ENCODE assay signal across 8 mouse cellular contexts in the genomic region with DNA sequence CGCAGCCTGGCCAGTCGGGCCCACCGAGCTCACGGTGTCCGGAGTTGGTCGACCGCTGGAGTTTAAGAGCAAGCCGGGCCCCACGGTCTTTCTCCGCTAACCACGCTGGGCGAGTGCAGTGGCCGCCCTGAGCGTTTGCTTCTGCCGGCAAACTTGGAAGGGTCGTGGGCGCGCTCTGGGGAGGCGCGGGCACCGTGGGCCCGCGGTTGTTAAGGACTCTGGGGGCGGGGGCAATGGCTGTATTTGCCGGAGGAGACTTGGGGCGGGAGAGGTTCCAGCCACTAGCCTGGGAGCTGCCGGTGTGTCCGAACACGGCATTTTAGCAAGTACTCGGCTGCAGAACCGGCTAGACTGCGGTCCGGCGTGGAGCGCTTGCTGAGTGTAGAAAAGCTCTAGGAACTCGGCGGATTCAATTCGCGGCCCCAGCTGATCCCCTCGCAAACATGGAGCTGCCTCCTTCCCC. TPM values are rescaled to one million over a fixed set of nuclear protein-coding genes. Genes with fewer than 3 reads are reported as not detected.
A peak's percentile ranks its signal among the peaks of the same experiment; 100 is the strongest.
DNase-seq lines count a peak whose midpoint lies in the region; ATAC-seq and TF ChIP-seq lines count a peak whose summit lies in the region.

No protein-coding gene starts in this region.

- peak overlapping the region; percentile 77 for H3K4me3 ChIP-seq in layer of hippocampus, adult 2 months
- peak overlapping the region; percentile 86 for H3K4me3 ChIP-seq in embryonic facial prominence, embryonic 12.5 days
- peak overlapping the region; percentile 90 for H3K4me3 ChIP-seq in intestine, embryonic 16.5 days (ENCODE audit: low read length)
- peak overlapping the region; percentile 78 for H3K4me3 ChIP-seq in myocyte

- ATAC-seq in embryonic facial prominence, embryonic 12.5 days (ENCODE audit: insufficient number of reproducible peaks, insufficient read depth, low FRiP score, low TSS enrichment), result no peak
- no peak for ATAC-seq in intestine, embryonic 16.5 days

- under 1% methylated on average over 40 of the region's 40 CpGs for WGBS in embryonic facial prominence, embryonic 12.5 days
- under 1% methylated on average over 40 of the region's 40 CpGs for WGBS in intestine, embryonic 16.5 days

- DNase-seq in layer of hippocampus, adult 2 months (ENCODE audit: low spot score in 2 of 2), result no peak
- DNase-seq in layer of hippocampus, adult 9-11 months, result no peak
- DNase-seq in T-cell, adult 2 months (ENCODE audit: low spot score), result no peak
- no peak for DNase-seq in urinary bladder, adult 18-20 months (ENCODE audit: low spot score in 2 of 2)
- DNase-seq in kidney, adult 18-20 months, result no peak

- peak overlapping the region; percentile 97 for H3K27ac ChIP-seq in layer of hippocampus, adult 2 months
- peak overlapping the region; percentile 99 for H3K27ac ChIP-seq in embryonic facial prominence, embryonic 12.5 days
- peak overlapping the region; percentile 100 for H3K27ac ChIP-seq in intestine, embryonic 16.5 days (ENCODE audit: low read length)

- H3ac ChIP-seq in myocyte (ENCODE audit: control insufficient read depth, insufficient read length), result peak overlapping the region; percentile 89

- no peak for TF ChIP-seq POLR2A in myocyte (IDR thresholded peaks at IDR 0.05; ENCODE audit: insufficient read length, low read depth)

- H3K9ac ChIP-seq in embryonic facial prominence, embryonic 12.5 days, result peak overlapping the region; percentile 85
- H3K9ac ChIP-seq in intestine, embryonic 16.5 days (ENCODE audit: low read depth, low read length), result peak overlapping the region; percentile 83

- TF ChIP-seq CTCF in layer of hippocampus, adult 2 months (conservative IDR thresholded peaks at IDR 0.05), result no peak

- peaks cover 18% of the 10 kb centered on the region; the same call in 1 of the 2 replicates for H3K4me1 ChIP-seq in embryonic facial prominence, embryonic 12.5 days
- peaks cover 18% of the 10 kb centered on the region for H3K4me1 ChIP-seq in intestine, embryonic 16.5 days (ENCODE audit: control insufficient read depth, insufficient read depth, low read length)

- H3K9me3 ChIP-seq in embryonic facial prominence, embryonic 12.5 days, result no peaks in the 10 kb centered on the region
- H3K9me3 ChIP-seq in intestine, embryonic 16.5 days (ENCODE audit: control insufficient read depth, low read length), result no peaks in the 10 kb centered on the region

- H3K27me3 ChIP-seq in embryonic facial prominence, embryonic 12.5 days, result no peaks in the 10 kb centered on the region
- no peaks in the 10 kb centered on the region for H3K27me3 ChIP-seq in intestine, embryonic 16.5 days (replicated peaks; ENCODE audit: control insufficient read depth, insufficient read depth, low read length)
- no peaks in the 10 kb centered on the region for H3K27me3 ChIP-seq in myocyte (ENCODE audit: control insufficient read depth, insufficient read depth, insufficient read length)

- peak overlapping the region; percentile 67 for H3K4me2 ChIP-seq in embryonic facial prominence, embryonic 12.5 days (replicated peaks)
- peak overlapping the region; percentile 61 for H3K4me2 ChIP-seq in intestine, embryonic 16.5 days (ENCODE audit: low read depth, low read length)
- peak overlapping the region; percentile 76 for H3K4me2 ChIP-seq in myocyte (ENCODE audit: low read depth)

- no peaks in the 10 kb centered on the region for H3K36me3 ChIP-seq in embryonic facial prominence, embryonic 12.5 days
- H3K36me3 ChIP-seq in intestine, embryonic 16.5 days (ENCODE audit: control insufficient read depth, insufficient read depth, low read length), result no peaks in the 10 kb centered on the region
- H3K36me3 ChIP-seq in myocyte (ENCODE audit: control insufficient read depth, insufficient read depth), result no peaks in the 10 kb centered on the region

- H3K79me2 ChIP-seq in myocyte (ENCODE audit: control insufficient read depth, insufficient read depth), result peaks cover 5% of the 10 kb centered on the region

TF ChIP-seq in myocyte, 11 proteins besides CTCF, POLR2A, EP300 and RAD21:
- TF ChIP-seq SRF (IDR thresholded peaks at IDR 0.05; ENCODE audit: control insufficient read depth, insufficient read length, low read depth), result no peak
- TF ChIP-seq MYOG (IDR thresholded peaks at IDR 0.05; ENCODE audit: control insufficient read depth in 1 of 3, insufficient read depth in 1 of 3, insufficient read length in 2 of 3, low read depth in 2 of 3), result no peak
- TF ChIP-seq E2F4 (IDR thresholded peaks at IDR 0.05; ENCODE audit: insufficient read depth), result no peak
- TF ChIP-seq MYOD1 (IDR thresholded peaks at IDR 0.05; ENCODE audit: control insufficient read depth in 1 of 3, insufficient read length in 2 of 3, low read depth in 2 of 3), result no peak
- no peak for TF ChIP-seq POLR2AphosphoS2 (IDR thresholded peaks at IDR 0.05; ENCODE audit: insufficient read length, low read depth)
- TF ChIP-seq REST (IDR thresholded peaks at IDR 0.05; ENCODE audit: insufficient read depth, insufficient read length), result no peak
- TF ChIP-seq MAX (IDR thresholded peaks at IDR 0.05; ENCODE audit: low read depth), result no peak
- no peak for TF ChIP-seq CEBPB (IDR thresholded peaks at IDR 0.05; ENCODE audit: insufficient read depth, poor library complexity, severe bottlenecking)
- no peak for TF ChIP-seq USF1 (IDR thresholded peaks at IDR 0.05; ENCODE audit: low read depth)
- TF ChIP-seq TCF12 (IDR thresholded peaks at IDR 0.05; ENCODE audit: insufficient read depth, poor library complexity, severe bottlenecking), result no peak
- no peak for TF ChIP-seq TCF3 (IDR thresholded peaks at IDR 0.05; ENCODE audit: insufficient read length, low read depth)

RNA-seq across cellular contexts. Expression of a gene that starts 0.7 kb away (rescaled TPM):
- 10 to 100 TPM; 32.2 to 33.1 TPM for total RNA-seq in layer of hippocampus, adult 2 months (2021)
- 41.7 and 48.2 TPM in 2 replicates for polyA plus RNA-seq in embryonic facial prominence, embryonic 12.5 days (2016; fragmentation: Nextera tagmentation; extraction: Ambion mirVana)
- 22.4 and 23.3 TPM in 2 replicates for polyA plus RNA-seq in intestine, embryonic 16.5 days (2015; fragmentation: Nextera tagmentation; extraction: Ambion mirVana)
- polyA plus RNA-seq in myocyte (2012; fragmentation: generic; extraction: Trizol), result 13.3 TPM

RNA-seq across cellular contexts. Expression of a gene that starts 57.9 kb away (rescaled TPM):
- 100 to 1,000 TPM; 162 to 175 TPM for total RNA-seq in layer of hippocampus, adult 2 months (2021)
- polyA plus RNA-seq in embryonic facial prominence, embryonic 12.5 days (2016; fragmentation: Nextera tagmentation; extraction: Ambion mirVana), result 70.2 and 88.8 TPM in 2 replicates
- 45.4 and 52.7 TPM in 2 replicates for polyA plus RNA-seq in intestine, embryonic 16.5 days (2015; fragmentation: Nextera tagmentation; extraction: Ambion mirVana)
- polyA plus RNA-seq in myocyte (2012; fragmentation: generic; extraction: Trizol), result 55.4 TPM
